Mouse (Mus musculus) liver, postnatal 0 days (tissue): ENCODE results near the gene Pgd.

ENCODE experiments used
- CTCF ChIP-seq: sonication (generic); IDR thresholded peaks from 2 replicates; pipeline ENCODE4 v1.5.1; 2016; ENCODE audit warnings: antibody characterized with exemption, low read depth
- EP300 ChIP-seq: IDR thresholded peaks from 2 replicates; pipeline ENCODE4 v1.6.1; 2016; ENCODE audit warnings: antibody characterized with exemption, low read depth, mild to moderate bottlenecking

DNA sequence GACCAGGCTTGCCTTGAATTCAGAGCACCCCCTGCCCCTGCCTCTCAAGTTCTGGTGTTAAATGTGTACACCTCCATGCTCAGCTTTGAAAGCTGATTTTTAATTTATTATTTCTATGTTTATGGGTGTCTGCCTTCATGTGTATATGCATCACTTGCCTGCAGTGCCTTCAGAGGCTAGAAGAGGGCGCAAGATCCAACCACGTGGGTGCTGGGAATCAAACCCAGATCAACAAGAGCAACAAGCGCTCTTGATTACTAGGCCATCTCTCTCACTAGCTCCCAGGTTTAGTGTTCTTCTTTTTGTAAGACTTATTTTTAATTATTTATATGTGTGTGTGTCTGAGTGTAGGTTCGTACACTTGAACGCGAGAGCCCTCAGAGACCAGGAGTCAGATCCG is 11.7 kb downstream of the Pgd start:
- no peak for TF ChIP-seq EP300
- TF ChIP-seq CTCF, result 0 out of 2 replicates have a peak, but pooled peaks have one; percentile 1
